Mouse (Mus musculus): Measurements from ENCODE around the gene Capza1.
A peak's percentile ranks its signal among the peaks of the same experiment; 100 is the strongest.
"Not testable (repeated sequence)": the region's sequence is repeated elsewhere in the genome, so short reads cannot be mapped to it uniquely, and the experiment has no call there.

The Capza1 gene

GRCm38 (mm10) chr3:104816130-104816529 is 48.2 kb downstream of the Capza1 start:
- no peak for DNase-seq

GRCm38 (mm10) chr3:104815346-104815745 is 49.0 kb downstream of the Capza1 start:
- DNase-seq = no peak

- no peak for DNase-seq
These were observed 49.6 kb downstream of the Capza1 start for GRCm38 (mm10) chr3:104814746-104815145.

- DNase-seq = not testable (repeated sequence)
These were observed 51.1 kb downstream of the Capza1 start for GRCm38 (mm10) chr3:104813227-104813626.

GRCm38 (mm10) chr3:104812254-104812653 is 52.1 kb downstream of the Capza1 start:
- DNase-seq = no peak

- DNase-seq = no peak
These were observed 52.6 kb downstream of the Capza1 start for GRCm38 (mm10) chr3:104811752-104812151.

- no peak for DNase-seq
These were observed 58.8 kb downstream of the Capza1 start for GRCm38 (mm10) chr3:104805539-104805938.

GRCm38 (mm10) chr3:104804312-104804711 is 60.0 kb downstream of the Capza1 start:
- DNase-seq = no peak

- DNase-seq = no peak
These were observed 62.8 kb downstream of the Capza1 start for GRCm38 (mm10) chr3:104801481-104801880.

- no peak for DNase-seq
These were observed 63.6 kb downstream of the Capza1 start for GRCm38 (mm10) chr3:104800681-104801080.

GRCm38 (mm10) chr3:104796430-104797082 is 67.7 kb downstream of the Capza1 start:
- DNase-seq = peak; percentile 74

GRCm38 (mm10) chr3:104795661-104796340 is 68.5 kb downstream of the Capza1 start:
- no peak for DNase-seq

- DNase-seq = no peak
These were observed 69.3 kb downstream of the Capza1 start for GRCm38 (mm10) chr3:104794953-104795470.

- peak; percentile 97 for DNase-seq
These were observed 70.2 kb downstream of the Capza1 start for GRCm38 (mm10) chr3:104793871-104794828.

GRCm38 (mm10) chr3:104792360-104793270 is 71.7 kb downstream of the Capza1 start:
- no peak for DNase-seq

- DNase-seq = no peak
These were observed 72.6 kb downstream of the Capza1 start for GRCm38 (mm10) chr3:104791671-104792070.

- no peak for DNase-seq
These were observed 73.3 kb downstream of the Capza1 start for GRCm38 (mm10) chr3:104791017-104791416.

GRCm38 (mm10) chr3:104790401-104790937 is 73.8 kb downstream of the Capza1 start:
- DNase-seq = peak; percentile 64

GRCm38 (mm10) chr3:104789822-104790221 is 74.5 kb downstream of the Capza1 start:
- DNase-seq = peak; percentile 70

GRCm38 (mm10) chr3:104789312-104789605 is 75.0 kb downstream of the Capza1 start:
- DNase-seq = no peak

- DNase-seq = peak; percentile 92
These were observed 75.6 kb downstream of the Capza1 start for GRCm38 (mm10) chr3:104788561-104789311.

All from kidney, postnatal 14 days (tissue).